Mouse (Mus musculus): ENCODE data around the gene Pitpnm3. TPM values are rescaled to one million over a fixed set of nuclear protein-coding genes. Genes with fewer than 3 reads are reported as not detected.
"Not testable (repeated sequence)": the region's sequence is repeated elsewhere in the genome, so short reads cannot be mapped to it uniquely, and the experiment has no call there.

The Pitpnm3 gene
- total and polyA plus RNA-seq, 2 experiments: 0.06 to 0.18 TPM

GRCm38 (mm10) chr11:72174721-72175120 is 39.1 kb upstream of the Pitpnm3 start:
- DNase-seq (ENCODE audit: extremely low read depth, low read depth, low spot score): no peak
- Histone ChIP-seq H3K4me3 (ENCODE audit: insufficient read depth, low read depth, low read length) (no peak overlapping the region), H3K79me2 (ENCODE audit: control insufficient read depth, insufficient read depth, low read length) (no peaks in the 10 kb centered on the region), H3K27me3 (ENCODE audit: control insufficient read depth, insufficient read depth, low read length) (no peaks in the 10 kb centered on the region), H3K9ac (ENCODE audit: low read depth, low read length) (no peak overlapping the region), H3K27ac (replicated peaks; ENCODE audit: insufficient read depth, low read depth, low read length) (no peak overlapping the region), H3K4me1 (ENCODE audit: control insufficient read depth, insufficient read depth, low read length) (no peaks in the 10 kb centered on the region), H3K36me3 (ENCODE audit: control insufficient read depth, insufficient read depth, low read length) (peaks cover 30% of the 10 kb centered on the region)
- no peak for TF ChIP-seq CTCF (IDR thresholded peaks at IDR 0.05; ENCODE audit: low read depth, low read length)
- TF ChIP-seq POLR2A (IDR thresholded peaks at IDR 0.05; ENCODE audit: extremely low read depth, insufficient read depth, low read length): no peak
- WGBS: 97% methylated on average over 6 of the region's 6 CpGs

GRCm38 (mm10) chr11:72173506-72173905 is 37.9 kb upstream of the Pitpnm3 start:
- no peaks in the 10 kb centered on the region for H3K27me3 ChIP-seq (ENCODE audit: control insufficient read depth, insufficient read depth, low read length)
- no peak for DNase-seq (ENCODE audit: extremely low read depth, low read depth, low spot score)
- no peak overlapping the region for H3K27ac ChIP-seq (replicated peaks; ENCODE audit: insufficient read depth, low read depth, low read length)
- no peaks in the 10 kb centered on the region for H3K79me2 ChIP-seq (ENCODE audit: control insufficient read depth, insufficient read depth, low read length)
- no peak overlapping the region for H3K9ac ChIP-seq (ENCODE audit: low read depth, low read length)
- 91% methylated on average over 5 of the region's 5 CpGs for WGBS
- peaks cover 29% of the 10 kb centered on the region for H3K36me3 ChIP-seq (ENCODE audit: control insufficient read depth, insufficient read depth, low read length)
- no peak for TF ChIP-seq CTCF (IDR thresholded peaks at IDR 0.05; ENCODE audit: low read depth, low read length)
- TF ChIP-seq POLR2A (IDR thresholded peaks at IDR 0.05; ENCODE audit: extremely low read depth, insufficient read depth, low read length): no peak
- H3K4me3 ChIP-seq (ENCODE audit: insufficient read depth, low read depth, low read length): no peak overlapping the region
- H3K4me1 ChIP-seq (ENCODE audit: control insufficient read depth, insufficient read depth, low read length): no peaks in the 10 kb centered on the region

- not testable (repeated sequence) for H3K9ac ChIP-seq (ENCODE audit: low read depth, low read length); H3K27ac ChIP-seq (replicated peaks; ENCODE audit: insufficient read depth, low read depth, low read length); H3K79me2 ChIP-seq (ENCODE audit: control insufficient read depth, insufficient read depth, low read length); H3K4me3 ChIP-seq (ENCODE audit: insufficient read depth, low read depth, low read length); H3K27me3 ChIP-seq (ENCODE audit: control insufficient read depth, insufficient read depth, low read length); H3K4me1 ChIP-seq (ENCODE audit: control insufficient read depth, insufficient read depth, low read length); DNase-seq (ENCODE audit: extremely low read depth, low read depth, low spot score)
- H3K36me3 ChIP-seq (ENCODE audit: control insufficient read depth, insufficient read depth, low read length): peaks cover 23% of the 10 kb centered on the region; the same call in 1 of the 2 replicates
- 91% methylated on average over 4 of the region's 4 CpGs for WGBS
Observed at GRCm38 (mm10) chr11:72171906-72172305, 36.3 kb upstream of the Pitpnm3 start.

- no peaks in the 10 kb centered on the region for H3K27me3 ChIP-seq (ENCODE audit: control insufficient read depth, insufficient read depth, low read length)
- H3K4me3 ChIP-seq (ENCODE audit: insufficient read depth, low read depth, low read length): no peak overlapping the region
- no peak for DNase-seq (ENCODE audit: extremely low read depth, low read depth, low spot score)
- no peaks in the 10 kb centered on the region for H3K4me1 ChIP-seq (ENCODE audit: control insufficient read depth, insufficient read depth, low read length)
- H3K27ac ChIP-seq (replicated peaks; ENCODE audit: insufficient read depth, low read depth, low read length): no peak overlapping the region
- no peaks in the 10 kb centered on the region for H3K79me2 ChIP-seq (ENCODE audit: control insufficient read depth, insufficient read depth, low read length)
- no peak overlapping the region for H3K9ac ChIP-seq (ENCODE audit: low read depth, low read length)
- H3K36me3 ChIP-seq (ENCODE audit: control insufficient read depth, insufficient read depth, low read length): peaks cover 17% of the 10 kb centered on the region; the same call in 1 of the 2 replicates
- 82% methylated on average over 4 of the region's 4 CpGs for WGBS
- TF ChIP-seq POLR2A (IDR thresholded peaks at IDR 0.05; ENCODE audit: extremely low read depth, insufficient read depth, low read length) (no peak), CTCF (IDR thresholded peaks at IDR 0.05; ENCODE audit: low read depth, low read length) (no peak)
Observed at GRCm38 (mm10) chr11:72169871-72170270, 34.3 kb upstream of the Pitpnm3 start.

- no peak overlapping the region for H3K4me3 ChIP-seq (ENCODE audit: insufficient read depth, low read depth, low read length)
- H3K36me3 ChIP-seq (ENCODE audit: control insufficient read depth, insufficient read depth, low read length): peaks cover 22% of the 10 kb centered on the region
- H3K79me2 ChIP-seq (ENCODE audit: control insufficient read depth, insufficient read depth, low read length): no peaks in the 10 kb centered on the region
- no peak for DNase-seq (ENCODE audit: extremely low read depth, low read depth, low spot score)
- TF ChIP-seq POLR2A (IDR thresholded peaks at IDR 0.05; ENCODE audit: extremely low read depth, insufficient read depth, low read length) (no peak), CTCF (IDR thresholded peaks at IDR 0.05; ENCODE audit: low read depth, low read length) (no peak)
- H3K27me3 ChIP-seq (ENCODE audit: control insufficient read depth, insufficient read depth, low read length): no peaks in the 10 kb centered on the region
- H3K27ac ChIP-seq (replicated peaks; ENCODE audit: insufficient read depth, low read depth, low read length): no peak overlapping the region
- no peak overlapping the region for H3K9ac ChIP-seq (ENCODE audit: low read depth, low read length)
- WGBS: 93% methylated on average over 2 of the region's 2 CpGs
- no peaks in the 10 kb centered on the region for H3K4me1 ChIP-seq (ENCODE audit: control insufficient read depth, insufficient read depth, low read length)
Observed at GRCm38 (mm10) chr11:72163198-72163597, 27.6 kb upstream of the Pitpnm3 start.

GRCm38 (mm10) chr11:72156624-72157023 is 21.0 kb upstream of the Pitpnm3 start:
- Histone ChIP-seq H3K4me1 (ENCODE audit: control insufficient read depth, insufficient read depth, low read length) (no peaks in the 10 kb centered on the region), H3K36me3 (ENCODE audit: control insufficient read depth, insufficient read depth, low read length) (peaks cover 11% of the 10 kb centered on the region), H3K4me3 (ENCODE audit: insufficient read depth, low read depth, low read length) (no peak overlapping the region), H3K9ac (ENCODE audit: low read depth, low read length) (no peak overlapping the region), H3K79me2 (ENCODE audit: control insufficient read depth, insufficient read depth, low read length) (no peaks in the 10 kb centered on the region), H3K27me3 (ENCODE audit: control insufficient read depth, insufficient read depth, low read length) (no peaks in the 10 kb centered on the region), H3K27ac (replicated peaks; ENCODE audit: insufficient read depth, low read depth, low read length) (no peak overlapping the region)
- DNase-seq (ENCODE audit: extremely low read depth, low read depth, low spot score): no peak
- TF ChIP-seq POLR2A (IDR thresholded peaks at IDR 0.05; ENCODE audit: extremely low read depth, insufficient read depth, low read length): no peak
- TF ChIP-seq CTCF (IDR thresholded peaks at IDR 0.05; ENCODE audit: low read depth, low read length): no peak
- WGBS: 70% methylated on average over 2 of the region's 2 CpGs
